Comparison of ENCODE assay signal across 7 mouse cellular contexts in the genomic region with DNA sequence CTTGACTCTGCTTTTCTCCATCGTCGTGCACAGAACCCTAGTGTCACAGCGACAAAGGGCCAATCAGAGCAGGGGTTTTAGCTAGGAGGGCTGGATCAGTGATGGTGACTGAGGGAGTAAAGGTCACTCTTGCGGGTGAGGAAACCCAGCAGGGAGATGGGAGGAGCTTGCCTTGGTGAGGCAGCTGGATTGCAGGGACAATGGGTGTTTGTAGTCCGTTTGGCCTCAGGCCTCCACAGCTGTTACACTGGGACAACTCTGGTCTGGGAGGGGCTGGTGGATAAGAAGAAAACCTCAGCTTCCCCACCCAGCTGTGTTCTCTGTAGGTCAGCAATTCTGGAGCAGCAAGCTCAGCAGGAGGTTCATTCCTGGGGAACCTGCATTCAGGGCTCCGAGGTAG.
DNase-seq lines count a peak whose midpoint lies in the region; ATAC-seq and TF ChIP-seq lines count a peak whose summit lies in the region.

No protein-coding gene starts in this region.

- H3K79me2 ChIP-seq in liver, adult 2 months (ENCODE audit: control insufficient read depth, insufficient read depth, low read length): no peaks in the 10 kb centered on the region

- no peak overlapping the region for H3K4me3 ChIP-seq in liver, adult 2 months (ENCODE audit: insufficient read depth, low read depth, low read length)
- no peak overlapping the region for H3K4me3 ChIP-seq in liver, embryonic 11.5 days (ENCODE audit: low read depth, low read length)
- no peak overlapping the region for H3K4me3 ChIP-seq in embryonic facial prominence, embryonic 11.5 days (ENCODE audit: low read depth, low read length)
- H3K4me3 ChIP-seq in heart, embryonic 16.5 days (ENCODE audit: low read length): no peak overlapping the region
- H3K4me3 ChIP-seq in limb, embryonic 14.5 days (replicated peaks; ENCODE audit: low read length): no peak overlapping the region

- 40% methylated on average over 6 of the region's 6 CpGs for WGBS in liver, adult 2 months
- WGBS in liver, embryonic 11.5 days: 35% methylated on average over 6 of the region's 6 CpGs
- 22% methylated on average over 6 of the region's 6 CpGs for WGBS in embryonic facial prominence, embryonic 11.5 days
- 34% methylated on average over 6 of the region's 6 CpGs for WGBS in heart, embryonic 16.5 days
- 29% methylated on average over 6 of the region's 6 CpGs for WGBS in limb, embryonic 14.5 days

- peak; percentile 69 for DNase-seq in liver, adult 2 months (ENCODE audit: extremely low read depth, low read depth, low spot score)
- DNase-seq in liver, embryonic 11.5 days (ENCODE audit: low spot score): no peak
- peak; percentile 61 for DNase-seq in embryonic facial prominence, embryonic 11.5 days (ENCODE audit: low spot score)
- peak; percentile 64 for DNase-seq in limb, embryonic 14.5 days (ENCODE audit: low spot score)
- DNase-seq in ovary, postnatal 36 days (ENCODE audit: low spot score): no peak

- no peaks in the 10 kb centered on the region for H3K27me3 ChIP-seq in liver, adult 2 months (ENCODE audit: control insufficient read depth, insufficient read depth, low read length)
- H3K27me3 ChIP-seq in liver, embryonic 11.5 days (replicated peaks; ENCODE audit: control insufficient read depth, insufficient read depth, low read length): no peaks in the 10 kb centered on the region
- H3K27me3 ChIP-seq in embryonic facial prominence, embryonic 11.5 days (ENCODE audit: control insufficient read depth, insufficient read depth, low read length): no peaks in the 10 kb centered on the region
- no peaks in the 10 kb centered on the region for H3K27me3 ChIP-seq in heart, embryonic 16.5 days (ENCODE audit: control insufficient read depth, insufficient read depth, low read length)
- no peaks in the 10 kb centered on the region for H3K27me3 ChIP-seq in limb, embryonic 14.5 days (ENCODE audit: control insufficient read depth, insufficient read depth, low read length)

- no peak overlapping the region for H3K4me2 ChIP-seq in liver, embryonic 11.5 days
- no peak overlapping the region for H3K4me2 ChIP-seq in embryonic facial prominence, embryonic 11.5 days (ENCODE audit: low read depth, low read length)
- no peak overlapping the region for H3K4me2 ChIP-seq in heart, embryonic 16.5 days (ENCODE audit: low read depth, low read length)
- no peak overlapping the region for H3K4me2 ChIP-seq in limb, embryonic 14.5 days (replicated peaks; ENCODE audit: low read depth, low read length, severe bottlenecking)

- no peaks in the 10 kb centered on the region; the same call in 1 of the 2 replicates for H3K4me1 ChIP-seq in liver, adult 2 months (ENCODE audit: control insufficient read depth, insufficient read depth, low read length)
- H3K4me1 ChIP-seq in liver, embryonic 11.5 days (replicated peaks; ENCODE audit: control insufficient read depth, insufficient read depth, low read length): no peaks in the 10 kb centered on the region
- H3K4me1 ChIP-seq in embryonic facial prominence, embryonic 11.5 days (ENCODE audit: control insufficient read depth, insufficient read depth, low read length): no peaks in the 10 kb centered on the region
- no peaks in the 10 kb centered on the region for H3K4me1 ChIP-seq in heart, embryonic 16.5 days (ENCODE audit: control insufficient read depth, insufficient read depth, low read length)
- H3K4me1 ChIP-seq in limb, embryonic 14.5 days (ENCODE audit: control insufficient read depth, insufficient read depth, low read length): peaks cover 2% of the 10 kb centered on the region; the same call in 1 of the 2 replicates

- no peak for ATAC-seq in liver, embryonic 11.5 days (replicated peaks; ENCODE audit: low FRiP score)
- ATAC-seq in embryonic facial prominence, embryonic 11.5 days (replicated peaks; ENCODE audit: insufficient number of reproducible peaks, low FRiP score, low TSS enrichment, low read depth): peak; percentile 39; the same call in 1 of the 2 replicates
- 0 out of 2 replicates have a peak, but pooled peaks have one; percentile 18 for ATAC-seq in heart, embryonic 16.5 days (replicated peaks; ENCODE audit: extremely low read depth, insufficient read depth, low FRiP score)
- ATAC-seq in limb, embryonic 14.5 days (ENCODE audit: low FRiP score, low read depth): peak; percentile 81
- no peak for ATAC-seq in CD4-positive, CD25-positive, alpha-beta regulatory T cell, adult 4 months

- no peak overlapping the region for H3K9ac ChIP-seq in liver, adult 2 months (ENCODE audit: low read depth, low read length)
- H3K9ac ChIP-seq in liver, embryonic 11.5 days (ENCODE audit: low read depth, low read length): no peak overlapping the region
- no peak overlapping the region for H3K9ac ChIP-seq in embryonic facial prominence, embryonic 11.5 days (replicated peaks; ENCODE audit: low read length)
- H3K9ac ChIP-seq in heart, embryonic 16.5 days (ENCODE audit: low read length): no peak overlapping the region
- H3K9ac ChIP-seq in limb, embryonic 14.5 days (ENCODE audit: low read depth, low read length, severe bottlenecking): no peak overlapping the region

- no peak for TF ChIP-seq CTCF in liver, adult 2 months (IDR thresholded peaks at IDR 0.05; ENCODE audit: low read depth, low read length)

- no peak for TF ChIP-seq POLR2A in liver, adult 2 months (IDR thresholded peaks at IDR 0.05; ENCODE audit: extremely low read depth, insufficient read depth, low read length)
- TF ChIP-seq POLR2A in limb, embryonic 14.5 days (IDR thresholded peaks at IDR 0.05; ENCODE audit: borderline replicate concordance, extremely low read depth, insufficient read depth, insufficient read length): no peak

- H3K27ac ChIP-seq in liver, adult 2 months (replicated peaks; ENCODE audit: insufficient read depth, low read depth, low read length): no peak overlapping the region
- no peak overlapping the region for H3K27ac ChIP-seq in liver, embryonic 11.5 days (ENCODE audit: low read depth, low read length)
- H3K27ac ChIP-seq in embryonic facial prominence, embryonic 11.5 days (replicated peaks; ENCODE audit: low read depth, low read length): no peak overlapping the region
- no peak overlapping the region for H3K27ac ChIP-seq in heart, embryonic 16.5 days (ENCODE audit: low read length)
- no peak overlapping the region; the same call in 1 of the 2 replicates for H3K27ac ChIP-seq in limb, embryonic 14.5 days (replicated peaks; ENCODE audit: low read depth, low read length)

- no peaks in the 10 kb centered on the region for H3K9me3 ChIP-seq in liver, embryonic 11.5 days (ENCODE audit: control insufficient read depth, low read length)
- no peaks in the 10 kb centered on the region for H3K9me3 ChIP-seq in embryonic facial prominence, embryonic 11.5 days (replicated peaks; ENCODE audit: control insufficient read depth, low read length)
- no peaks in the 10 kb centered on the region for H3K9me3 ChIP-seq in heart, embryonic 16.5 days (replicated peaks; ENCODE audit: control insufficient read depth, low read length)
- peaks cover 6% of the 10 kb centered on the region; the same call in 1 of the 2 replicates for H3K9me3 ChIP-seq in limb, embryonic 14.5 days (ENCODE audit: control insufficient read depth, low read length)

- no peaks in the 10 kb centered on the region for H3K36me3 ChIP-seq in liver, adult 2 months (ENCODE audit: control insufficient read depth, insufficient read depth, low read length)
- no peaks in the 10 kb centered on the region for H3K36me3 ChIP-seq in liver, embryonic 11.5 days (ENCODE audit: control insufficient read depth, insufficient read depth, low read length)
- H3K36me3 ChIP-seq in embryonic facial prominence, embryonic 11.5 days (replicated peaks; ENCODE audit: control insufficient read depth, insufficient read depth, low read depth, low read length): no peaks in the 10 kb centered on the region
- no peaks in the 10 kb centered on the region for H3K36me3 ChIP-seq in heart, embryonic 16.5 days (ENCODE audit: control insufficient read depth, insufficient read depth)
- no peaks in the 10 kb centered on the region for H3K36me3 ChIP-seq in limb, embryonic 14.5 days (ENCODE audit: control insufficient read depth, insufficient read depth, low read length)

Comparison
In these comparisons a context has a peak if more than half of its experiments do, and no peak if none do; other contexts are left out.
1. DNase-seq: peak in liver, adult 2 months (single experiment), embryonic facial prominence, embryonic 11.5 days (single experiment) and limb, embryonic 14.5 days (single experiment); none in liver, embryonic 11.5 days (single experiment) and ovary, postnatal 36 days (single experiment).
2. ATAC-seq: peak in embryonic facial prominence, embryonic 11.5 days (single experiment), heart, embryonic 16.5 days (single experiment) and limb, embryonic 14.5 days (single experiment); none in liver, embryonic 11.5 days (single experiment) and CD4-positive, CD25-positive, alpha-beta regulatory T cell, adult 4 months (single experiment).